Mouse (Mus musculus) R1 (cell line): ENCODE data around the gene Tcf12.

Source experiments
- DNase-seq: peaks from one replicate; pipeline ENCODE4 v3.0.0-alpha.2; 2018; ENCODE audit warnings: low read depth, low spot score

Gene Tcf12

GRCm38 (mm10) chr9:71982826-71983225 is 128.8 kb downstream of the Tcf12 start:
- DNase-seq = no peak

GRCm38 (mm10) chr9:71981071-71981470 is 130.6 kb downstream of the Tcf12 start:
- no peak for DNase-seq

- DNase-seq = no peak
Observed at GRCm38 (mm10) chr9:71980579-71980978, 131.1 kb downstream of the Tcf12 start.

- no peak for DNase-seq
Observed at GRCm38 (mm10) chr9:71978886-71979285, 132.8 kb downstream of the Tcf12 start.

- DNase-seq = peak; percentile 13
Observed at GRCm38 (mm10) chr9:71976034-71976433, 135.6 kb downstream of the Tcf12 start.

- no peak for DNase-seq
Observed at GRCm38 (mm10) chr9:71975141-71975540, 136.5 kb downstream of the Tcf12 start.

GRCm38 (mm10) chr9:71974541-71974959 is 137.1 kb downstream of the Tcf12 start:
- DNase-seq = peak; percentile 26

GRCm38 (mm10) chr9:71964039-71964438 is 147.6 kb downstream of the Tcf12 start:
- no peak for DNase-seq

GRCm38 (mm10) chr9:71960026-71960396 is 151.7 kb downstream of the Tcf12 start:
- DNase-seq = no peak

- no peak for DNase-seq
Observed at GRCm38 (mm10) chr9:71959259-71960025, 152.2 kb downstream of the Tcf12 start.

GRCm38 (mm10) chr9:71953217-71953616 is 158.5 kb downstream of the Tcf12 start:
- no peak for DNase-seq

- no peak for DNase-seq
Observed at GRCm38 (mm10) chr9:71952621-71953076, 159.0 kb downstream of the Tcf12 start.

- DNase-seq = no peak
Observed at GRCm38 (mm10) chr9:71951926-71952325, 159.7 kb downstream of the Tcf12 start.

- DNase-seq = no peak
Observed at GRCm38 (mm10) chr9:71951341-71951740, 160.3 kb downstream of the Tcf12 start.

- DNase-seq = no peak
Observed at GRCm38 (mm10) chr9:71944801-71945200, 166.9 kb downstream of the Tcf12 start.

GRCm38 (mm10) chr9:71942424-71942823 is 169.2 kb downstream of the Tcf12 start:
- DNase-seq = no peak

GRCm38 (mm10) chr9:71940016-71940415 is 171.7 kb downstream of the Tcf12 start:
- DNase-seq = no peak

- no peak for DNase-seq
Observed at GRCm38 (mm10) chr9:71936199-71936598, 175.5 kb downstream of the Tcf12 start.

GRCm38 (mm10) chr9:71934833-71935232 is 176.8 kb downstream of the Tcf12 start:
- DNase-seq = no peak

- no peak for DNase-seq
Observed at GRCm38 (mm10) chr9:71931965-71932364, 179.7 kb downstream of the Tcf12 start.

- DNase-seq = no peak
Observed at GRCm38 (mm10) chr9:71931358-71931715, 180.3 kb downstream of the Tcf12 start.

- DNase-seq = no peak
Observed at GRCm38 (mm10) chr9:71930431-71931357, 181.0 kb downstream of the Tcf12 start.

- DNase-seq = no peak
Observed at GRCm38 (mm10) chr9:71916662-71916953, 195.1 kb downstream of the Tcf12 start.
